Mouse (Mus musculus) brain, embryonic 14.5 days (tissue): Measurements from ENCODE around the gene Mrpl4.

Source experiments
- CTCF ChIP-seq: fragments of 200-500 bp; IDR thresholded peaks from 2 replicates; pipeline ENCODE4 v1.5.1; 2012; ENCODE audit warnings: inconsistent platforms, mild to moderate bottlenecking, moderate library complexity, borderline replicate concordance; ENCODE audit not compliant: insufficient read depth, insufficient read length; ENCODE audit errors: extremely low read depth
- POLR2A ChIP-seq: fragments of 200-500 bp; IDR thresholded peaks from 2 replicates; pipeline ENCODE4 v1.6.1; 2012; ENCODE audit warnings: mild to moderate bottlenecking, inconsistent platforms, borderline replicate concordance; ENCODE audit not compliant: poor library complexity, insufficient read depth, insufficient read length, severe bottlenecking; ENCODE audit errors: extremely low read depth

GRCm38 (mm10) chr9:20971751-20972140 lies 30.8 kb upstream of the Mrpl4 start:
- TF ChIP-seq POLR2A (no peak), CTCF (no peak)
